Mouse (Mus musculus): ENCODE results near the gene Pcgf1. TPM values are rescaled to one million over a fixed set of nuclear protein-coding genes. Genes with fewer than 3 reads are reported as not detected.

The Pcgf1 gene
- polyA plus RNA-seq, 1 experiment from 2014 or later: 52.3 TPM

- under 1% methylated on average over 76 of the region's 76 CpGs for WGBS
- H3K27me3 ChIP-seq (replicated peaks): no peaks in the 10 kb centered on the region
- peak; percentile 93 for ATAC-seq (ENCODE audit: low FRiP score, low read depth)
Observed at GRCm38 (mm10) chr6:83108762-83109668, 31.3 kb downstream of the Pcgf1 start, which contains the start of gene Mrpl53. Gene Mrpl53 (plus strand): TSS chr6:83109040.

GRCm38 (mm10) chr6:83111510-83112136 is 34.0 kb downstream of the Pcgf1 start:
- Histone ChIP-seq H3K27me3 (replicated peaks) (no peaks in the 10 kb centered on the region), H3K4me2 (replicated peaks) (no peak overlapping the region), H3K9ac (no peak overlapping the region), H3K9me3 (no peaks in the 10 kb centered on the region), H3K36me3 (peaks cover 4% of the 10 kb centered on the region; the same call in 1 of the 2 replicates), H3K27ac (no peak overlapping the region), H3K4me1 (peaks cover 37% of the 10 kb centered on the region), H3K4me3 (no peak overlapping the region)
- WGBS: 92% methylated on average over 4 of the region's 4 CpGs
- no peak for ATAC-seq (ENCODE audit: low FRiP score, low read depth)

More at GRCm38 (mm10) chr6:83108762-83109668, 31.3 kb downstream of the Pcgf1 start, which contains the start of gene Mrpl53:
- Histone ChIP-seq H3K4me2 (replicated peaks) (peak within 1 kb of the TSS; percentile 87), H3K9ac (peak within 1 kb of the TSS; percentile 90), H3K36me3 (peaks cover 7% of the 10 kb centered on the region; the same call in 1 of the 2 replicates), H3K4me1 (peaks cover 22% of the 10 kb centered on the region), H3K4me3 (peak within 1 kb of the TSS; percentile 85), H3K9me3 (no peaks in the 10 kb centered on the region), H3K27ac (peak within 1 kb of the TSS; percentile 42; the same call in 1 of the 2 replicates)

GRCm38 (mm10) chr6:83115011-83115671 is 37.5 kb downstream of the Pcgf1 start, which contains the start of gene Mogs:
Gene Mogs (plus strand): TSS chr6:83115496.
- peak within 1 kb of the TSS; percentile 84 for H3K4me3 ChIP-seq
- H3K4me2 ChIP-seq (replicated peaks): peak within 1 kb of the TSS; percentile 98
- peak within 1 kb of the TSS; percentile 90 for H3K9ac ChIP-seq
- H3K27me3 ChIP-seq (replicated peaks): no peaks in the 10 kb centered on the region
- peak; percentile 77 for ATAC-seq (ENCODE audit: low FRiP score, low read depth)
- no peaks in the 10 kb centered on the region for H3K9me3 ChIP-seq
- peaks cover 45% of the 10 kb centered on the region for H3K4me1 ChIP-seq
- H3K36me3 ChIP-seq: peaks cover 29% of the 10 kb centered on the region
- H3K27ac ChIP-seq: peak within 1 kb of the TSS; percentile 57
- WGBS: 2% methylated on average over 58 of the region's 58 CpGs

- no peaks in the 10 kb centered on the region for H3K27me3 ChIP-seq (replicated peaks)
- peak overlapping the region; percentile 90 for H3K9ac ChIP-seq
- H3K27ac ChIP-seq: peak overlapping the region; percentile 57
- peak; percentile 39 for ATAC-seq (ENCODE audit: low FRiP score, low read depth)
- H3K36me3 ChIP-seq: peaks cover 29% of the 10 kb centered on the region
- H3K4me3 ChIP-seq: peak overlapping the region; percentile 84
- WGBS: 2% methylated on average over 48 of the region's 48 CpGs
- H3K9me3 ChIP-seq: no peaks in the 10 kb centered on the region
- peak overlapping the region; percentile 98 for H3K4me2 ChIP-seq (replicated peaks)
- peaks cover 47% of the 10 kb centered on the region for H3K4me1 ChIP-seq
Observed at GRCm38 (mm10) chr6:83115682-83116372, 38.2 kb downstream of the Pcgf1 start.

GRCm38 (mm10) chr6:83116373-83117164 is 38.9 kb downstream of the Pcgf1 start:
- H3K4me2 ChIP-seq (replicated peaks): peak overlapping the region; percentile 98
- ATAC-seq (ENCODE audit: low FRiP score, low read depth): no peak
- WGBS: 83% methylated on average over 11 of the region's 11 CpGs
- no peaks in the 10 kb centered on the region for H3K9me3 ChIP-seq
- H3K27me3 ChIP-seq (replicated peaks): no peaks in the 10 kb centered on the region
- peaks cover 47% of the 10 kb centered on the region for H3K4me1 ChIP-seq
- H3K27ac ChIP-seq: no peak overlapping the region
- peak overlapping the region; percentile 84 for H3K4me3 ChIP-seq
- peak overlapping the region; percentile 90 for H3K9ac ChIP-seq
- peaks cover 29% of the 10 kb centered on the region for H3K36me3 ChIP-seq

- 92% methylated on average over 4 of the region's 4 CpGs for WGBS
- no peak for ATAC-seq (ENCODE audit: low FRiP score, low read depth)
- Histone ChIP-seq H3K27ac (no peak overlapping the region), H3K4me1 (peaks cover 47% of the 10 kb centered on the region), H3K4me3 (no peak overlapping the region), H3K9me3 (no peaks in the 10 kb centered on the region), H3K36me3 (peaks cover 29% of the 10 kb centered on the region), H3K27me3 (replicated peaks) (no peaks in the 10 kb centered on the region), H3K4me2 (replicated peaks) (peak overlapping the region; percentile 98; the same call in 1 of the 2 replicates), H3K9ac (0 out of 2 replicates have a peak overlapping the region, but pooled peaks have one; percentile 90)
Observed at GRCm38 (mm10) chr6:83117165-83117438, 39.4 kb downstream of the Pcgf1 start.

GRCm38 (mm10) chr6:83117616-83118015 is 39.9 kb downstream of the Pcgf1 start:
- ATAC-seq (ENCODE audit: low FRiP score, low read depth): no peak
- Histone ChIP-seq H3K27ac (no peak overlapping the region), H3K9me3 (no peaks in the 10 kb centered on the region), H3K4me2 (replicated peaks) (0 out of 2 replicates have a peak overlapping the region, but pooled peaks have one; percentile 7), H3K4me3 (no peak overlapping the region), H3K27me3 (replicated peaks) (no peaks in the 10 kb centered on the region), H3K4me1 (peaks cover 51% of the 10 kb centered on the region), H3K9ac (0 out of 2 replicates have a peak overlapping the region, but pooled peaks have one; percentile 8), H3K36me3 (peaks cover 29% of the 10 kb centered on the region)
- WGBS: 90% methylated on average over 13 of the region's 13 CpGs

GRCm38 (mm10) chr6:83118369-83118768 is 40.7 kb downstream of the Pcgf1 start:
- Histone ChIP-seq H3K4me2 (replicated peaks) (0 out of 2 replicates have a peak overlapping the region, but pooled peaks have one; percentile 7), H3K4me1 (peaks cover 57% of the 10 kb centered on the region), H3K9ac (no peak overlapping the region), H3K27me3 (replicated peaks) (no peaks in the 10 kb centered on the region), H3K9me3 (no peaks in the 10 kb centered on the region), H3K27ac (no peak overlapping the region), H3K4me3 (no peak overlapping the region), H3K36me3 (peaks cover 29% of the 10 kb centered on the region)
- 86% methylated on average over 11 of the region's 11 CpGs for WGBS
- no peak for ATAC-seq (ENCODE audit: low FRiP score, low read depth)

- Histone ChIP-seq H3K4me2 (replicated peaks) (peak overlapping the region; percentile 88), H3K36me3 (peaks cover 29% of the 10 kb centered on the region), H3K27ac (no peak overlapping the region), H3K4me1 (peaks cover 63% of the 10 kb centered on the region), H3K27me3 (replicated peaks) (no peaks in the 10 kb centered on the region), H3K4me3 (no peak overlapping the region; the same call in 1 of the 2 replicates), H3K9ac (peak overlapping the region; percentile 93), H3K9me3 (no peaks in the 10 kb centered on the region)
- ATAC-seq (ENCODE audit: low FRiP score, low read depth): no peak
- WGBS: 85% methylated on average over 14 of the region's 14 CpGs
Observed at GRCm38 (mm10) chr6:83118825-83119733, 41.4 kb downstream of the Pcgf1 start.

GRCm38 (mm10) chr6:83119734-83120051 is 42.0 kb downstream of the Pcgf1 start:
- Histone ChIP-seq H3K9me3 (no peaks in the 10 kb centered on the region), H3K9ac (peak overlapping the region; percentile 93), H3K27me3 (replicated peaks) (no peaks in the 10 kb centered on the region), H3K36me3 (peaks cover 29% of the 10 kb centered on the region), H3K4me2 (replicated peaks) (peak overlapping the region; percentile 88), H3K4me1 (peaks cover 64% of the 10 kb centered on the region), H3K27ac (no peak overlapping the region), H3K4me3 (peak overlapping the region; percentile 72)
- 74% methylated on average over 7 of the region's 7 CpGs for WGBS
- ATAC-seq (ENCODE audit: low FRiP score, low read depth): no peak

All from neural tube, embryonic 12.5 days (tissue).